Mouse (Mus musculus) megakaryocyte, embryonic 14.5 days (primary cell): ENCODE measurements around the gene Aes.

ENCODE experiments used
- FLI1 ChIP-seq: IDR thresholded peaks from 2 replicates; pipeline ENCODE4 v1.6.1; 2012; ENCODE audit warnings: low read length, inconsistent platforms, mixed read lengths
- GATA1 ChIP-seq: IDR thresholded peaks from 3 replicates; pipeline ENCODE4 v1.6.1; 2012; ENCODE audit warnings: mixed read lengths, low read length, inconsistent platforms, borderline replicate concordance

DNA sequence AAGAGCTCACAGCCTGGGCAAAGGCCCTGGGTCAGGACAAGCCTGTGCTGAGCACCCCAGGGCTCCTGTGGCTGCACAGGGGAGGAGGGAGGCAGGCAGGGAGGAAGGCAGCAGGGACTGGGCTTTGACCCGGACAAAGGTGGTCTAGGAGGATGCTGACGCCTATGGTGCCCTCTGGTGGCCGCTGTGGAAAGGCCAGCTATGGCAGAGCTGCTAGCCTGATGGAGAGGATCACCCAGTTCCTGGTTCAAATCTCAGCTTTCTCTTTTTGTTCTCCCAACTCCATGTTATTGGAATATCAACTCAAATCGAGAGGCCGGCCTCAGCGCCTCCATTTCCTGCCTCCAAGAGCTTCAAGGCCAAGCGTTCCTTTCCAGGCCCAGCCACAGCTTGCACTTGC, 9.0 kb upstream of the Aes start:
- TF ChIP-seq GATA1 (no peak), FLI1 (no peak)
